Mouse (Mus musculus) limb, embryonic 14.5 days (tissue): ENCODE data around the gene U2surp. TPM values are rescaled to one million over a fixed set of nuclear protein-coding genes. Genes with fewer than 3 reads are reported as not detected.

ENCODE experiments used
- ATAC-seq: fragments of 200-750 bp; cut with Nextera tagmentation; 2 replicates; pipeline ENCODE4 v1.8.0; 2017; ENCODE audit warnings: low read depth, moderate number of reproducible peaks, moderate TSS enrichment; ENCODE audit not compliant: low FRiP score
- DNase-seq: peaks from one replicate; pipeline ENCODE4 v3.0.0-alpha.2; 2015; ENCODE audit warnings: low spot score
- H3K27ac ChIP-seq: fragments of 300-500 bp; sonication (generic); replicated peaks from 2 replicates; pipeline ENCODE4 v1.5.1; 2014; ENCODE audit warnings: low read depth, mild to moderate bottlenecking, low read length, moderate library complexity, mixed read lengths
- H3K27me3 ChIP-seq: fragments of 300-500 bp; sonication (generic); 2 replicates; pipeline ENCODE4 v1.6.1; 2014; ENCODE audit warnings: low read length, mixed read lengths; ENCODE audit not compliant: control insufficient read depth, insufficient read depth
- H3K36me3 ChIP-seq: fragments of 300-500 bp; sonication (generic); 2 replicates; pipeline ENCODE4 v1.6.1; 2014; ENCODE audit warnings: mild to moderate bottlenecking, low read length, moderate library complexity, mixed read lengths; ENCODE audit not compliant: control insufficient read depth, insufficient read depth
- H3K4me1 ChIP-seq: fragments of 300-500 bp; sonication (generic); 2 replicates; pipeline ENCODE4 v1.6.1; 2014; ENCODE audit warnings: antibody characterized with exemption, low read length, mixed read lengths; ENCODE audit not compliant: control insufficient read depth, insufficient read depth
- H3K4me2 ChIP-seq: fragments of 300-500 bp; sonication (generic); replicated peaks from 2 replicates; pipeline ENCODE4 v1.6.1; 2014; ENCODE audit warnings: low read depth, mild to moderate bottlenecking, low read length, moderate library complexity; ENCODE audit not compliant: severe bottlenecking
- H3K4me3 ChIP-seq: fragments of 300-500 bp; sonication (generic); replicated peaks from 2 replicates; pipeline ENCODE4 v1.5.1; 2014; ENCODE audit warnings: low read length
- H3K9ac ChIP-seq: fragments of 300-500 bp; sonication (generic); 2 replicates; pipeline ENCODE4 v1.6.1; 2014; ENCODE audit warnings: mild to moderate bottlenecking, low read depth, low read length, moderate library complexity; ENCODE audit not compliant: severe bottlenecking
- H3K9me3 ChIP-seq: fragments of 300-500 bp; sonication (generic); 2 replicates; pipeline ENCODE4 v1.6.1; 2016; ENCODE audit warnings: low read length; ENCODE audit not compliant: control insufficient read depth
- POLR2A ChIP-seq: fragments of 200-500 bp; IDR thresholded peaks from 2 replicates; pipeline ENCODE4 v1.8.0; 2012; ENCODE audit warnings: inconsistent platforms, mild to moderate bottlenecking, moderate library complexity, borderline replicate concordance; ENCODE audit not compliant: insufficient read depth, insufficient read length; ENCODE audit errors: extremely low read depth
- WGBS: fragments of 180-500 bp; shearing (Covaris S2); extraction: QIAGEN DNeasy Blood & Tissue Kit; methylation state at CpG from one replicate; pipeline ENCODE4 v1.1.7; 2014; 5-methylcytosine and 5-hydroxymethylcytosine counted together
- polyA plus RNA-seq, 2 experiments: library from polyadenylated mRNA; depleted of rRNA in 1 of 2; stranded (reverse) in 1 of 2; unstranded in 1 of 2; fragments of >200 nt; fragmentation: Nextera tagmentation in 1 of 2; extraction: Ambion mirVana in 1 of 2; gene quantifications; 2 replicates each; pipeline versions ENCODE4 v1.2.1 to v1.2.3; 2012 to 2014

Gene U2surp
- polyA plus RNA-seq, 2 experiments = 35.3 to 115 TPM

- 67% methylated on average over 6 of the region's 6 CpGs for WGBS
- TF ChIP-seq POLR2A = no peak
- H3K9me3 ChIP-seq = no peaks in the 10 kb centered on the region
- peaks cover 6% of the 10 kb centered on the region; the same call in 1 of the 2 replicates for H3K4me1 ChIP-seq
- no peak overlapping the region for H3K27ac ChIP-seq
- no peak overlapping the region for H3K4me3 ChIP-seq
- H3K27me3 ChIP-seq = peaks cover 46% of the 10 kb centered on the region
- no peaks in the 10 kb centered on the region for H3K36me3 ChIP-seq
- no peak for DNase-seq
- no peak for ATAC-seq
- no peak overlapping the region for H3K9ac ChIP-seq
- no peak overlapping the region for H3K4me2 ChIP-seq
These were observed 45.9 kb upstream of the U2surp start for GRCm38 (mm10) chr9:95557722-95558121.

- ATAC-seq = no peak
- Histone ChIP-seq H3K4me3 (no peak overlapping the region), H3K27me3 (peaks cover 37% of the 10 kb centered on the region), H3K4me2 (no peak overlapping the region), H3K9ac (no peak overlapping the region), H3K27ac (no peak overlapping the region), H3K36me3 (no peaks in the 10 kb centered on the region), H3K4me1 (peaks cover 6% of the 10 kb centered on the region; the same call in 1 of the 2 replicates), H3K9me3 (no peaks in the 10 kb centered on the region)
- DNase-seq = no peak
- 88% methylated on average over 4 of the region's 4 CpGs for WGBS
- no peak for TF ChIP-seq POLR2A
These were observed 44.3 kb upstream of the U2surp start for GRCm38 (mm10) chr9:95556067-95556512.

DNA sequence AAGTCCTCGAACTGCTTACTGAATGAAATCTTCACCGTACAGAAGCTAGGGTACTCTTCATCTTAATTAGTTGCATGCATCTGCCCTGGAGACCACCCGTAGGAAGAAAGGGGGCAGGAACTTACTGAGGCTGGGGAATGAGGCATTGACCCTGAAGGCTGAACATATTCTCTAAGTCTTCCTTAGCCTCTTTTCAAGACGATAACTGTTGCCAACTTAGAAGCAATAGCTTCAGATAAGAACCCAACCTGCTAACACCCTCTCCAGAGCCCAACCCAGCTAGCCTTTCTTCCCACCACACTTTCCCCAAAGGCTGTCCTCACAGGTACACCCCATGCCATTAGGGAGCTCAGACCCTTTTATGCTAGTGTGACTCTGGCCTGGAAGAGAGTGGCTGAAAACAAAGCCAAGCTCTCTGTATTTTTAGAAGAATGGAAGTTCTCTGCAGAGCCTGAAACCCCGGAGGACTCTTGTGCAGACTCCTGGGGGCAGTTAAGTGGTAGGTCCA lies 43.5 kb upstream of the U2surp start:
- no peak for TF ChIP-seq POLR2A
- H3K36me3 ChIP-seq = no peaks in the 10 kb centered on the region
- H3K27ac ChIP-seq = no peak overlapping the region
- no peak overlapping the region for H3K9ac ChIP-seq
- DNase-seq = no peak
- H3K4me1 ChIP-seq = peaks cover 5% of the 10 kb centered on the region; the same call in 1 of the 2 replicates
- H3K27me3 ChIP-seq = peaks cover 29% of the 10 kb centered on the region
- 62% methylated on average over 5 of the region's 5 CpGs for WGBS
- H3K4me2 ChIP-seq = no peak overlapping the region
- ATAC-seq = no peak
- no peak overlapping the region for H3K4me3 ChIP-seq
- H3K9me3 ChIP-seq = no peaks in the 10 kb centered on the region

- 77% methylated on average over 18 of the region's 18 CpGs for WGBS
- no peaks in the 10 kb centered on the region for H3K9me3 ChIP-seq
These were observed 42.7 kb upstream of the U2surp start for GRCm38 (mm10) chr9:95554231-95555221.

GRCm38 (mm10) chr9:95552175-95552705 lies 40.4 kb upstream of the U2surp start:
- TF ChIP-seq POLR2A = no peak
- Histone ChIP-seq H3K36me3 (no peaks in the 10 kb centered on the region), H3K9me3 (no peaks in the 10 kb centered on the region), H3K27me3 (peaks cover 5% of the 10 kb centered on the region), H3K27ac (no peak overlapping the region), H3K9ac (no peak overlapping the region), H3K4me2 (no peak overlapping the region), H3K4me3 (no peak overlapping the region), H3K4me1 (no peaks in the 10 kb centered on the region)
- 70% methylated on average over 10 of the region's 10 CpGs for WGBS
- ATAC-seq = no peak
- no peak for DNase-seq

More at GRCm38 (mm10) chr9:95554231-95555221, 42.7 kb upstream of the U2surp start:
- no peak overlapping the region for H3K9ac ChIP-seq
- H3K4me1 ChIP-seq = no peaks in the 10 kb centered on the region; the same call in 1 of the 2 replicates
- no peak overlapping the region for H3K27ac ChIP-seq
- H3K27me3 ChIP-seq = peaks cover 23% of the 10 kb centered on the region
- H3K36me3 ChIP-seq = no peaks in the 10 kb centered on the region
- ATAC-seq = no peak
- no peak for TF ChIP-seq POLR2A
- no peak overlapping the region for H3K4me3 ChIP-seq
- H3K4me2 ChIP-seq = no peak overlapping the region
- no peak for DNase-seq
